ENCODE assay signal across 15 mouse cellular contexts in genomic region chr1:162181187-162181975, GRCm38 (mm10).
DNase-seq lines count a peak whose midpoint lies in the region; ATAC-seq and TF ChIP-seq lines count a peak whose summit lies in the region.
"Had no signal": no experiment of that assay in that cellular context is flagged by ENCODE, and none has a peak within 500 bp of the region (broad histone marks: within the 10 kb centered on the region; RNA-seq: fewer than 3 reads in every experiment).

No protein-coding gene starts in this region.

- peaks cover 46% of the 10 kb centered on the region for H3K4me1 ChIP-seq in kidney, embryonic 15.5 days
- H3K4me1 ChIP-seq in embryonic fibroblast, embryonic 13.5 days (ENCODE audit: control insufficient read depth, insufficient read depth, low read length): peaks cover 25% of the 10 kb centered on the region
- peaks cover 21% of the 10 kb centered on the region for H3K4me1 ChIP-seq in hindbrain, embryonic 14.5 days (replicated peaks; ENCODE audit: control insufficient read depth, insufficient read depth, low read length)

- H3K4me3 ChIP-seq in kidney, embryonic 15.5 days (replicated peaks): no peak overlapping the region
- H3K4me3 ChIP-seq in embryonic fibroblast, embryonic 13.5 days (ENCODE audit: insufficient read depth, low read length): no peak overlapping the region
- H3K4me3 ChIP-seq in hindbrain, embryonic 14.5 days (replicated peaks; ENCODE audit: low read length): no peak overlapping the region
- H3K4me3 ChIP-seq: forebrain, embryonic 12.5 days; lung, embryonic 15.5 days; neural tube, embryonic 15.5 days had no signal

- DNase-seq in kidney, adult 9 months: no peak
- no peak for DNase-seq in brain, embryonic 14.5 days (ENCODE audit: low read depth)
- no peak for DNase-seq in thymus, postnatal 25 days
- DNase-seq in hindbrain, embryonic 14.5 days (ENCODE audit: low spot score): no peak
- DNase-seq: adrenal gland, postnatal 10 days; gastrocnemius, postnatal 10 days; thymus, postnatal 36 days had no signal

- H3K36me3 ChIP-seq in kidney, embryonic 15.5 days: no peaks in the 10 kb centered on the region
- no peaks in the 10 kb centered on the region for H3K36me3 ChIP-seq in hindbrain, embryonic 14.5 days (replicated peaks; ENCODE audit: control insufficient read depth, insufficient read depth)
- H3K36me3 ChIP-seq: forebrain, embryonic 12.5 days; lung, embryonic 15.5 days; neural tube, embryonic 15.5 days had no signal

- no peaks in the 10 kb centered on the region for H3K27me3 ChIP-seq in kidney, embryonic 15.5 days
- no peaks in the 10 kb centered on the region for H3K27me3 ChIP-seq in hindbrain, embryonic 14.5 days (ENCODE audit: control insufficient read depth, insufficient read depth, low read length)
- H3K27me3 ChIP-seq: forebrain, embryonic 12.5 days; lung, embryonic 15.5 days; neural tube, embryonic 15.5 days had no signal

- TF ChIP-seq POLR2A in brain, embryonic 14.5 days (IDR thresholded peaks at IDR 0.05; ENCODE audit: borderline replicate concordance, extremely low read depth, insufficient read depth, insufficient read length, poor library complexity, severe bottlenecking): no peak
- no peak for TF ChIP-seq POLR2A in embryonic fibroblast, embryonic 13.5 days (IDR thresholded peaks at IDR 0.05; ENCODE audit: low read depth, low read length)

- no peak overlapping the region for H3K9ac ChIP-seq in kidney, embryonic 15.5 days
- H3K9ac ChIP-seq in hindbrain, embryonic 14.5 days: no peak overlapping the region
- H3K9ac ChIP-seq: forebrain, embryonic 12.5 days; lung, embryonic 15.5 days; neural tube, embryonic 15.5 days had no signal

- 73% methylated on average over 7 of the region's 7 CpGs for WGBS in kidney, embryonic 15.5 days
- WGBS in hindbrain, embryonic 14.5 days: 67% methylated on average over 7 of the region's 7 CpGs

- TF ChIP-seq CTCF in brain, embryonic 14.5 days (IDR thresholded peaks at IDR 0.05; ENCODE audit: borderline replicate concordance, extremely low read depth, insufficient read depth, insufficient read length): peak; percentile 18; the same call in 1 of the 2 replicates
- no peak for TF ChIP-seq CTCF in embryonic fibroblast, embryonic 13.5 days (IDR thresholded peaks at IDR 0.05; ENCODE audit: borderline replicate concordance, insufficient read depth, low read length)

- ATAC-seq in kidney, embryonic 15.5 days (replicated peaks; ENCODE audit: low FRiP score): no peak
- ATAC-seq in megakaryocyte-erythroid progenitor cell, adult 5-6 weeks (replicated peaks; ENCODE audit: low FRiP score, low TSS enrichment, poor library complexity, severe bottlenecking): peak; percentile 59
- no peak for ATAC-seq in hindbrain, embryonic 14.5 days (ENCODE audit: low FRiP score)
- ATAC-seq: CD4-positive, CD25-positive, alpha-beta regulatory T cell, adult 4 months; midbrain, embryonic 16.5 days had no signal

- no peaks in the 10 kb centered on the region for H3K9me3 ChIP-seq in kidney, embryonic 15.5 days (replicated peaks)
- no peaks in the 10 kb centered on the region for H3K9me3 ChIP-seq in hindbrain, embryonic 14.5 days (ENCODE audit: control insufficient read depth, low read length)
- H3K9me3 ChIP-seq: forebrain, embryonic 12.5 days; lung, embryonic 15.5 days; neural tube, embryonic 15.5 days had no signal

- H3K4me2 ChIP-seq in kidney, embryonic 15.5 days: no peak overlapping the region
- no peak overlapping the region for H3K4me2 ChIP-seq in hindbrain, embryonic 14.5 days (replicated peaks)
- H3K4me2 ChIP-seq: forebrain, embryonic 12.5 days; lung, embryonic 15.5 days; neural tube, embryonic 15.5 days had no signal

- peak overlapping the region; percentile 76 for H3K27ac ChIP-seq in kidney, embryonic 15.5 days
- peak overlapping the region; percentile 95 for H3K27ac ChIP-seq in embryonic fibroblast, embryonic 13.5 days (ENCODE audit: insufficient read depth, low read length)
- no peak overlapping the region for H3K27ac ChIP-seq in hindbrain, embryonic 14.5 days
- H3K27ac ChIP-seq: forebrain, embryonic 12.5 days; lung, embryonic 15.5 days; neural tube, embryonic 15.5 days had no signal
